Mouse (Mus musculus) erythroblast, embryonic 14.5 days (primary cell): ENCODE results near the gene Mettl25. TPM values are rescaled to one million over a fixed set of nuclear protein-coding genes. Genes with fewer than 3 reads are reported as not detected.

Source experiments
- H3K27me3 ChIP-seq: 2 replicates; pipeline ENCODE4 v1.6.1; 2012; ENCODE audit warnings: inconsistent platforms; ENCODE audit not compliant: control insufficient read depth
- H3K36me3 ChIP-seq: 2 replicates; pipeline ENCODE4 v1.6.1; 2012; ENCODE audit warnings: mild to moderate bottlenecking, inconsistent platforms; ENCODE audit not compliant: control insufficient read depth
- H3K4me1 ChIP-seq: 2 replicates; pipeline ENCODE4 v1.6.1; 2012; ENCODE audit warnings: inconsistent platforms; ENCODE audit not compliant: control insufficient read depth
- H3K4me3 ChIP-seq: replicated peaks from 2 replicates; pipeline ENCODE3; 2012; ENCODE audit warnings: moderate library complexity, mild to moderate bottlenecking, inconsistent platforms
- H3K9me3 ChIP-seq: 2 replicates; pipeline ENCODE4 v1.6.1; 2012; ENCODE audit warnings: low read length, inconsistent platforms, mixed read lengths; ENCODE audit not compliant: control insufficient read depth
- GATA1 ChIP-seq: IDR thresholded peaks from 2 replicates; pipeline ENCODE4 v1.6.1; 2012; ENCODE audit warnings: low read length, inconsistent platforms, mixed read lengths
- TAL1 ChIP-seq: IDR thresholded peaks from 3 replicates; pipeline ENCODE4 v1.6.1; 2012; ENCODE audit warnings: low read length, inconsistent platforms, mixed read lengths
- polyA plus RNA-seq: library from polyadenylated mRNA; stranded (reverse); fragments of >175 nt; gene quantifications from 2 replicates; pipeline ENCODE4 v1.2.3, GENCODE M21; 2012

Mettl25 gene
- polyA plus RNA-seq, 1 experiment: 0.12 TPM

GRCm38 (mm10) chr10:105802132-105802531 is 39.0 kb downstream of the Mettl25 start:
- Histone ChIP-seq H3K27me3 (no peaks in the 10 kb centered on the region), H3K9me3 (no peaks in the 10 kb centered on the region), H3K36me3 (no peaks in the 10 kb centered on the region), H3K4me3 (no peak overlapping the region), H3K4me1 (peaks cover 3% of the 10 kb centered on the region)
- TF ChIP-seq GATA1 (no peak), TAL1 (no peak)

- Histone ChIP-seq H3K4me3 (no peak overlapping the region), H3K4me1 (peaks cover 3% of the 10 kb centered on the region), H3K36me3 (no peaks in the 10 kb centered on the region), H3K9me3 (no peaks in the 10 kb centered on the region), H3K27me3 (no peaks in the 10 kb centered on the region)
- TF ChIP-seq TAL1: no peak
- TF ChIP-seq GATA1: no peak
Measured at GRCm38 (mm10) chr10:105801147-105801546, 40.0 kb downstream of the Mettl25 start.

GRCm38 (mm10) chr10:105797250-105797924 is 43.8 kb downstream of the Mettl25 start:
- Histone ChIP-seq H3K27me3 (no peaks in the 10 kb centered on the region), H3K4me1 (peaks cover 1% of the 10 kb centered on the region)
- no peak for TF ChIP-seq TAL1
- TF ChIP-seq GATA1: no peak

GRCm38 (mm10) chr10:105793776-105794552 is 47.2 kb downstream of the Mettl25 start:
- Histone ChIP-seq H3K9me3 (no peaks in the 10 kb centered on the region), H3K27me3 (no peaks in the 10 kb centered on the region), H3K4me1 (no peaks in the 10 kb centered on the region), H3K4me3 (no peak overlapping the region), H3K36me3 (peaks cover 3% of the 10 kb centered on the region)
- TF ChIP-seq GATA1: no peak
- TF ChIP-seq TAL1: no peak

More at GRCm38 (mm10) chr10:105797250-105797924, 43.8 kb downstream of the Mettl25 start:
- Histone ChIP-seq H3K4me3 (no peak overlapping the region), H3K36me3 (peaks cover 3% of the 10 kb centered on the region), H3K9me3 (no peaks in the 10 kb centered on the region)

- Histone ChIP-seq H3K27me3 (no peaks in the 10 kb centered on the region), H3K36me3 (no peaks in the 10 kb centered on the region; the same call in 1 of the 2 replicates)
Measured at GRCm38 (mm10) chr10:105788744-105789486, 52.3 kb downstream of the Mettl25 start.

GRCm38 (mm10) chr10:105783766-105784165 is 57.4 kb downstream of the Mettl25 start:
- no peak overlapping the region for H3K4me3 ChIP-seq
- no peaks in the 10 kb centered on the region for H3K4me1 ChIP-seq
- no peaks in the 10 kb centered on the region for H3K9me3 ChIP-seq
- TF ChIP-seq TAL1: no peak
- no peak for TF ChIP-seq GATA1
- H3K27me3 ChIP-seq: no peaks in the 10 kb centered on the region
- no peaks in the 10 kb centered on the region; the same call in 1 of the 2 replicates for H3K36me3 ChIP-seq

More at GRCm38 (mm10) chr10:105788744-105789486, 52.3 kb downstream of the Mettl25 start:
- Histone ChIP-seq H3K4me1 (no peaks in the 10 kb centered on the region), H3K9me3 (no peaks in the 10 kb centered on the region), H3K4me3 (no peak overlapping the region)
- TF ChIP-seq TAL1 (no peak), GATA1 (no peak)

GRCm38 (mm10) chr10:105774382-105774781 is 66.8 kb downstream of the Mettl25 start:
- H3K9me3 ChIP-seq: no peaks in the 10 kb centered on the region
- TF ChIP-seq GATA1 (no peak), TAL1 (no peak)
- H3K4me3 ChIP-seq: no peak overlapping the region
- H3K27me3 ChIP-seq: no peaks in the 10 kb centered on the region
- peaks cover 4% of the 10 kb centered on the region for H3K36me3 ChIP-seq
- H3K4me1 ChIP-seq: no peaks in the 10 kb centered on the region

- TF ChIP-seq GATA1 (no peak), TAL1 (no peak)
- no peak overlapping the region for H3K4me3 ChIP-seq
- H3K9me3 ChIP-seq: no peaks in the 10 kb centered on the region
- H3K36me3 ChIP-seq: peaks cover 4% of the 10 kb centered on the region
- no peaks in the 10 kb centered on the region for H3K4me1 ChIP-seq
- H3K27me3 ChIP-seq: no peaks in the 10 kb centered on the region
Measured at GRCm38 (mm10) chr10:105772821-105773302, 68.3 kb downstream of the Mettl25 start.

GRCm38 (mm10) chr10:105763959-105764358 is 77.2 kb downstream of the Mettl25 start:
- TF ChIP-seq GATA1 (no peak), TAL1 (no peak)
- Histone ChIP-seq H3K4me3 (no peak overlapping the region), H3K4me1 (no peaks in the 10 kb centered on the region), H3K27me3 (no peaks in the 10 kb centered on the region), H3K9me3 (no peaks in the 10 kb centered on the region), H3K36me3 (no peaks in the 10 kb centered on the region)
